Mouse (Mus musculus) brain, embryonic 18.5 days (tissue): ENCODE measurements at regions not wholly inside any gene's neighbourhood (a gene's known extent, or its start where the extent isn't known, plus 50 kb on each side); places are given as distances from the start of the nearest gene placed in this dataset.

Source experiments
- DNase-seq: peaks from one replicate; pipeline ENCODE4 v3.0.0-alpha.2; 2012; ENCODE audit warnings: low read depth, low spot score

GRCm38 (mm10) chr9:78903211-78903610 is 287.9 kb downstream of the Cd109 start:
- no peak for DNase-seq

DNA sequence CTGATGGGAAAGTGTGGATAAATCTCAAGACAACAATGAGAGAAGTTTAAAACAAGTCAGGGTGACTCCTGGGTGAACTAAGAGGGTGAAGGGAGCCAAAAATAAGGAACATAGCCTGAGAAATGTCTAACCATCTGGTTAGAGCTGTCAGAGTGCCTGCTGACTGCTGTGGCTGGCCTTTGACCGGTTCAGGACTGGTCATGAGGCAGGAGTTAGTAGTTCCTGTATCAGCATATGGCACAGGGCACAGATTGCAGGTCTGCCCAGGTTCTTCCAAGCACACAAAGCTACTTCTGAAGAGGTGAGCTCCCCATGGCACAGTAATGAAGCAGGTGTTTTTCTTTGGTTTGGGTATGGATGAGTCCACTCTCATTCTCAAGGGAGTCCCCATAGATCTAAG is 302.0 kb downstream of the Cd109 start:
- no peak for DNase-seq

DNA sequence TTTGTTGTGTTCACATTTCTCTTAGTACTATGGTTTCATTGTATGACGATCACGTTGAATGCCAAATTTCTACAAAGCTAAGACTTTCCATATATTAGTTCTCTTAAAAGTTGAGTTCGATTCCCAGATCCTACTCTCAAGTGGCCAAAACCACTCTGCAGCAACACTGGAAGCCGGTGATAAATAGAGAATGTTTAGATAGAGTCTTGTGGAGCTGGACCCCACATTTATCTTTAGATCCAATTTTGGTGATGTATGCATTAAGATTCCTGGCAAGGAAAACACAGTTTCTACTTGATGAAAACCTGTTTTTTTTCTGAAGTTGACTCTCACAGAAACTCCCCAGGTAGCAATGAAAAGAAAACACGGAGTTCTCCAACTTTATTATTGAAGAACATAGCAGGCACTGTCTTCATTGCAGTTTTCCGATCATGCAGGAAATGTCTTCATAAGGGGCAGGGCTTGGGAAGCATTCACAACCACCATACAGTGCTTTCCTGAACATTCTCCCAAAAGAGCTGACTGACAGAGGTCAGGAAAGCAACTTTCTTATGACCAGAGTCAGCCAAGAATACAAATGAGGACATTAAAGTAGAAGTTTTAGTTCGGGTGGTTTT is 310.7 kb downstream of the Cd109 start:
- no peak for DNase-seq

- no peak for DNase-seq
These were observed 326.3 kb downstream of the Cd109 start for GRCm38 (mm10) chr9:78941648-78942047.

DNA sequence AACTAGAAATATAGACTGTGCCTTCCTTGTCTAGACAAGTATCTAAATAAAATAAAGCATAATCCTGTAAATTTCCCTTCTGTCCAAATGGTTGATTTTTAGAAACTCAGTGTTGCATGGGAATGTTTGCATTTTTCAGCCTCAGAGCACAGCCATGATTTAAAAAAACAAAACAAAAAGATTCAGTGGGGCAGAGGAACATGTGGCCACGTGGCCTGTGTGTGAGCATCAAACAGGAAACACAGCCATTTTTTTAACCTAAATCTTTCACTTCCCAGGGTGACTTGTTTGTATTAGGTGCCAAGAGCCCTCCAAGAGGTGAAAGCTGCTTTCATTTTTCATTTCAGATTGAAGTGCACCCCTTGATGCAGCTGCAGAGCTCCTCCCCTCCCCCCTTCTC is 349.5 kb downstream of the Cd109 start:
- no peak for DNase-seq

DNA sequence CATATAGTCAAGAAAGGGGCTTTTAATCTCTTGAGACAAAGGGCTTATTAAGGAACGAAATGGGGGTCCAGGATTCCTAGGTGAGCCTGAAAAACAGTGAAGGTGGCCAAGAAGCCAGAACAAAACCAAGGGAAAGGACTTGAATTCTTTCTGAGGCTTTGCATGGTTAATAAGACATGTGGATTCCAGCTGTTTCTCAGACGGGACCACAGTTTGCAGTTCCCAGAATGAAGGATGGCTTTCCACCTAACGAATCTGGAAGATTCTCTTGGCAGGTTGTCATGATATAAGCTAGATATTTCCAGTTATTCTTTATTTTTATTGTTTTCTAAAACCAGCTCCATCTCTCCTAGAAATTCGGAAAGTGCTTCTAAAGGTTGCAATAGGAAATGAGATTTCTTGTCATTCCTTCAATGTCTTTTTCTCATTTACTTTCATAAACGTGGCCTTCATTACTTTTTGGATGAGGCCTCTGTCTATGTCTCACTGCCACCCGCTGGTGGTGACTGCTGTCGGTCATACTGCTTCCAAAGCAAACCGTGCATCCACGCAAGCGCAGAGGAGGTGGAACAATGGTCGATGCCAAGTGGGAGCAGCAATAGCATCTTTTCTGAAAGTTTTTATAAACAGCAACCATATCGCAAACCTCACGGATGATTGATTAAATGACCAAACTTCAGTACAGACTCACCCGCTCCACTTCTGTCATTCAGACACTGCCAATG is 350.0 kb downstream of the Cd109 start:
- no peak for DNase-seq

DNA sequence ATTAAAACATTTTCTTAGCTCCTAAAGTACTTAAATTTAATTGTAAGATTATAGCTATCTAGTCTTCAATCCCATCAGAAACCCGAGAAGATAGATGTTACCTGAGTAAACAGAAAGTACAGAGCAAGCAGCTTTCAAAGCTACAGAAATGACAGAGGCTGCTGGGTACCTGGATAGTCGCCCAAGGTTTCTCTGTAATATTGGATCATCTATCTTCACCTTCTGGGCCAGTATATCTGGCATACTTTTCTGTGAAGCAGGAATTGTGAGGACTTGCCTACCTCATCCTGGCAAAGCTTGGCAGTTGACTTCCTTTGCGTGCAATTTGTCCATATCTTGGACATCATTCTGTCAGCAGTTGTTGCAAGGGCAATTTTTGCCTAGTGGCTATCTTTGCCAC is 356.4 kb downstream of the Cd109 start:
- DNase-seq: no peak

- peak; percentile 32 for DNase-seq
These were observed 368.4 kb downstream of the Cd109 start for GRCm38 (mm10) chr9:78983734-78984133.

- DNase-seq: no peak
These were observed 370.0 kb downstream of the Cd109 start for GRCm38 (mm10) chr9:78985184-78985864.

GRCm38 (mm10) chr9:78991310-78991709 is 376.0 kb downstream of the Cd109 start:
- no peak for DNase-seq

DNA sequence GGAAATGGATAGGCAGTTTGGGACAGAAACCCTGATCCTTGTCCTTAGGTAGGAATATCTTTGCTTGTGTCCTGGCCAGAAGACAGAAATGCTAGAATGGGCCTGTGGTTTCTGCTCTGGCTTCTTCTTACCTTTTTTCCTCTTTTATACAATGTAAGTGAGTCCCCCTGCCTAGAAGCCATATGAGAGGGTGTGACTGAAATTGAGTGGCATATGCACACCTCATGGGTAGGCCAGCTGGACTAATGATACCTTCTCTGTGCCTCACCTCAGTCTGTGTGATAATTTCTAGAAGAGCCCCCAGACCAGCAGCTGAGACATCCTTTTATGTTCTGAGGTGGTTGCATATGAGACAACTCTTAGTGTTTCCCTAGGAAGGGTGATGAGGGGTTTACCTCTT is 385.7 kb downstream of the Cd109 start:
- DNase-seq: no peak

DNA sequence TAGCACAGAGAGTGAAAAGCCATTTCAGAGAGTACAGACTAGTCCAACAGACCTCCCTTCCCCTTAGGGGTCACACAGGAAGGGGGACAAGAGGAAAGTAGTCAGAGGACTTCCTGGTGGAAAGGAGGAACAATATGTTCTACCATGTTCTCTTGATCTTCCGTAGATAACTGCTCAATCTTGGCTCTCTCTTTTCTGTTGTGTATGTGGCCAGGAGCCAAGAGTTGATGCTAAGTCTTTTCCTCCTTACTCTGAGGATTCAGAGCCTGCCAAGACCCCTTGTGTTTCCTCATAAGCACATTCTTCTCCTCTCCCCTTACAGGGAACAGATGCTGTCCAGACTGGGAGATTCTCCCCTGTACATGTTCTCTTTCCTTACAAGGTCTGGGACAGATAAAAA is 386.6 kb downstream of the Cd109 start:
- no peak for DNase-seq

DNA sequence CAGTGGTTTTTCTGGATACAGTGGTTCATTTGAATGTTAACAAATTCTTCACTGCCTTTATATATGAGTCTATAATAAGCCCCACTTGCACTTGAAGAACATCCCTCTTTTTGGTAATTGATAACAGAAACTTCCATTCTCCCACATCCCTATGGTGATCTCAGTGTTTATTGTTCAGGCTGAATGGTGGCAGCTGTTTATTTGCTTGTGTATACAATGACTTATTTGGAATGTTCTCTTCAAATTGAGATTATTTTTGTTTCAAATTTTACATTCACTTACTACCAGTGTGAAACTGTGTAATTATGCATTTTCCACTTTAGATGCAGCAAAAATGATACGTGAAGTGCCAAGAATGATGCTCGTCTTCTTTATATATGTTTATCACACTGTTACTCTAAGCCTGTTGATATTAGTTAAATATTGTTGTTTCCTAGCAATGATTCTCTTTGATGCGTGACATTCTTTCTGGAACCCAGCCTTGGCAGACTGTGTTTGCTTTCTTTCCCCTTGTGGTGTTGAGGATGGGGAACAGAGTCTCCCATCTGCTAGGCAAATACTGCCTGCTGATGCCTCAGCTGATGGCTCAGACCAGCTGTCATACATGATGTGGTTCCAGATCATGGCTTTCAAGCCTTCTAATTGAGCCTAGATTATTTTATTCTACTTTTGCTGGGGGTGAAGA is 389.1 kb downstream of the Cd109 start:
- peak; percentile 59 for DNase-seq

DNA sequence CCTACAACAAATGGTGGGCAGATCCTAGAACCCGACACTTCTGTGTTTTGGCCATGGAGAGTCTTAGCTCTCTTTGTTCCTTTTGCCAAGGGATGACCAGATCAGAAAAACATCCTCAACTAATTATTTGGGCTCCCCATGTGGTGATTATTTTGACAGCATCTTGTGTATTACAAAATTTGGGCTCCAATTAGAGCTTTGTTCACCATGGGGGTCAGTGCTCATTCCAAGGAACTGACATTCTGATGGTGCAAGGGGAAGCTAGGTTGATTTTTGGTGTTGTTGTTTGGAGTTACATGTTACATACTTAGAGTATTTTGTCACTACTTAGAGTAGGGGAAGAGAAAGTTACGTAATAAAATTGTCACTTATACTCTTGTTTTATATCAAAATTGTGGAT is 406.9 kb downstream of the Cd109 start:
- no peak for DNase-seq

DNA sequence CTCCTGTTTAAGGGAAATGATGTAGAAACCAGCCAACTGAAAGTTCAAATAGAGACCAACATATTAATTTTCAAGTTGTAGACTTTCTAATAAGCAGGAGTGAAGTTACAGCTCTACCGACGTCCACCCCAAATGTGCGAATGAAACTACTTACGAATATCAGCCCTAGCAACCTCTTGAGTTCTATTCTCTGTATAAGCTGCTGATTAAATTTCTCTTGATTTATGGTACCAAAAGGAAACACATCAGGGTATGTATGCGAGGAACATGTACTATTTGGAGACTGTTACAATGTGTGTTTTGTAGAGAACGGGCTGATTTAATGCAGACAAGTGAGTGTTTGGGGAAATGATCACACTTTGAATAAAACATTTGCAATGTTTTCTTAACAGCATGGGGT is 412.9 kb downstream of the Cd109 start:
- no peak for DNase-seq

DNA sequence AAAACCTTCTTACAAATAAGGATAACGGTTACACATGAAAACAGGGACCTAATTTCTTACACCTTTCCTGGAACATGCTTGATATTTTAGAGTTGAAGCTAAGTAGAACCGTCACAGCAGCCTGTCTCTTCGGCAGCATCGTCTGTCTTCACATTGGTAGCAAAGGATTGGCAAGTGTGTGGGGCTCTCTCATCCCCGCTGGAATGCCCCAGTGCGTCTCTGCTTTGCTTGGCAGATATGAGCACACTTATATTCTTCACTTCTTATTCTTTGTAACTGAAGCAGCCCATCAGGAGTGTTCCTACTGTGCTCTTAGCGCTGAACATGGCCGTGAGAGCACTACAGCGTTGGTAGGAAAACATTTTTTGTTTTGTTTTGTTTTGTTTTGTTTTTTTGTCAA is 414.1 kb downstream of the Cd109 start:
- DNase-seq: no peak

- DNase-seq: no peak
These were observed 420.3 kb downstream of the Cd109 start for GRCm38 (mm10) chr9:79035677-79036076.

DNA sequence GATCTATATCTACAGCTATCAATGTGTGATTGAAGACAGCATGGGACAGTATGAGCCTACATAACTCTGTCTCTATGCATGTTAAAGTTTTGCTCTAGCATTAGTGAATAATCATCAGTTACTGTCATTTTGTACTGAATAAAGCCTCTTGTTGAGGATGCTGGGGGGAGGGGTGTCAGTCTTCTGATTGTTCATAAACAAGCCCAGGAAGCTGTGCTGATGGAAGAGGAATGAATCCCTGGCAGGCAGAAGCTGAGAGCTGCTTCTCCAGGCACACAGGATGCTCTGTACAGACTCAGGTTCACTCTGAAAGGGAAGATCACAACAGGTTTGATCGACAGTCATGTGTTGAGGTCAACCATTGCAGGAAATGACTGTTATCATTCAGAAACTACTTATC is 421.7 kb downstream of the Cd109 start:
- DNase-seq: no peak

- no peak for DNase-seq
These were observed 423.6 kb downstream of the Cd109 start for GRCm38 (mm10) chr9:79038971-79039370.

DNA sequence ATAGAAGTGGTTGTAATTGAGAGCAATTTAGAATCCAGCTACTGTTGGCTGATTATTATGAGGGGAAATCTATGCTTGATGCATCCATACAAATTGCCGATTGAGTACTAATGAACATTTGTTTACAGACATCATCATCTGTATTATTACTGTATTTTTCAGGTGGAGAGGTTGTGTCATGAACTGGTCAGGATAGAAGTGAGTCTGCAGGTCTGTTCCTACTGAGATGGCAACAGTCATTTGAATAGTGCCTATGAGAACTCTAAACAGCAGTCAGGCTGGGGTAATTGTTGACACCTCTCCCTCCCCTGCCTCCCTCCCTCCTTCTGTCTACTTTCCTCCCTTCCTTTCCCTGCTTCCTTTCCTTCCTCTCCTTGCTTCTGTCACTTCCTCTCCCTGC is 429.0 kb downstream of the Cd109 start:
- DNase-seq: no peak

DNA sequence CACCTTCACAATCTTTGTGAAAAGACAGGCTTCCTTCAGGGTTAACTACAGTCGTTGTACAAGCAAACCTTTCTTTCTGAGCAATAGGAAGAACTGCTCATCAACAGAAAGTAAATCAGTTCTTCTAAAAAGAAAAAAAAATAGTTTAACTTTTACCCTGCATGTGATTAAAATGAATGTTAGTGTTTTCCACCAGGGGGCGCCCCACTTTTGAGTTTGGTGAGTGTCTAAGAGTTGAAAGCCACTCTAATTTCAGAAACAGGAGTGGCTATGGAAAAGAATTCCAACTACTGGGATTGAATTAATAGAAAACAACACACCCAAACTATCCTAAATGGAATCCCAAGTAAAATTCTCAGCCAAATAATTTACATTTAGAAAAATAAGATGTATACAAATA is 430.0 kb downstream of the Cd109 start:
- DNase-seq: no peak

- DNase-seq: no peak
These were observed 456.6 kb downstream of the Cd109 start for GRCm38 (mm10) chr9:79071961-79072360.
